Comparison of ENCODE assay signal across 26 mouse cellular contexts in the genomic region with DNA sequence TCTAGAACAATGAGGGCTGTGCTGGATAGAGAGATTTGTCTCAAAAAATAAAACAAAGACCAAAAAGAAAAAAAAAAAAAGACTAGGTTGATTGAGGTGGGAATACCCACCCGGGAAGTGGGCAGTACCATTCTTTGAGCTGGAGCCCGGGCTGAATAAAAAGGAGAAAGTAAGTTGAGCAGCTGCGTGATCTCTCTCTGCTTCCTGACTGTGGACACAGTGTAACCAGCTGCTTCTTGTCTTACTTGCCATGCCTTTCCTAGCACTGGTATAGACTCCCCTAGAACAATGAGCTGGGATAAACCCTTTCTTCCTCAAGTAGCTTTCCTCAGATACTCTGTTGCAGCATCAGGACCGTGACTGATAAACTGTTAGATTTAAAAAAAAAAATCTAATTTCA. TPM values are rescaled to one million over a fixed set of nuclear protein-coding genes. Genes with fewer than 3 reads are reported as not detected.
DNase-seq lines count a peak whose midpoint lies in the region; TF ChIP-seq lines count a peak whose summit lies in the region.
"Had no signal": no experiment of that assay in that cellular context is flagged by ENCODE, and none has a peak within 500 bp of the region (broad histone marks: within the 10 kb centered on the region; RNA-seq: fewer than 3 reads in every experiment).

No protein-coding gene starts in this region.

- TF ChIP-seq RAD21 in CH12.LX (IDR thresholded peaks at IDR 0.05; ENCODE audit: low read depth, low read length): no peak

- no peak for TF ChIP-seq CTCF in CH12.LX (conservative IDR thresholded peaks at IDR 0.05 in 1 of 2, IDR thresholded peaks at IDR 0.05 in 1 of 2; ENCODE audit: low read depth in 2 of 2, low read length in 2 of 2)

- no peak for TF ChIP-seq EP300 in CH12.LX (IDR thresholded peaks at IDR 0.05; ENCODE audit: low read length)

- H3K9ac ChIP-seq in CH12.LX (ENCODE audit: insufficient read depth, low read depth): no peak overlapping the region

- H3K4me2 ChIP-seq in CH12.LX (ENCODE audit: insufficient read depth, low read depth, poor library complexity, severe bottlenecking): no peak overlapping the region

- no peak overlapping the region for H3K27ac ChIP-seq in CH12.LX (ENCODE audit: insufficient read depth, low read depth)

- peaks cover 9% of the 10 kb centered on the region for H3K9me3 ChIP-seq in CH12.LX (replicated peaks; ENCODE audit: low read length)
- H3K9me3 ChIP-seq: G1E had no signal

- no peaks in the 10 kb centered on the region for H3K79me2 ChIP-seq in CH12.LX (replicated peaks; ENCODE audit: control insufficient read depth, extremely low read depth, insufficient read depth, poor library complexity, severe bottlenecking)

- dilution Hi-C loops in CH12.LX (cut with MboI; ENCODE audit: extremely low pct_ligation_motif_present, extremely low pct_unique_long_range_greater_than_20kb, low sequenced_read_pairs): no loop called here

- peak; percentile 67 for DNase-seq in heart, adult 11 months
- no peak for DNase-seq in heart, adult 8-10 months (ENCODE audit: low spot score)
- DNase-seq in testis, postnatal 14 days (ENCODE audit: low spot score): peak; percentile 54
- DNase-seq in testis, postnatal 10 days (ENCODE audit: low spot score): no peak
- DNase-seq in CH12.LX (ENCODE audit: extremely low read depth): no peak
- no peak for DNase-seq in lung, adult 18-20 months
- DNase-seq: adrenal gland, adult 2 months; adrenal gland, adult 8-10 months; adrenal gland, postnatal 10 days; adrenal gland, postnatal 14 days; adrenal gland, postnatal 25 days; adrenal gland, postnatal 36 days; B cell, adult 2 months; cerebellum, adult 11 months; cerebellum, adult 11-12 months; cerebellum, adult 18-20 months; cerebellum, adult 2 months had no signal

- TF ChIP-seq POLR2A in CH12.LX (IDR thresholded peaks at IDR 0.05; ENCODE audit: low read depth, low read length): no peak

- H3K4me1 ChIP-seq in CH12.LX (ENCODE audit: control insufficient read depth in 1 of 2, insufficient read depth in 2 of 2): peaks cover 4 to 22% of the 10 kb centered on the region in 2 experiments; a peak in 3 of 4 replicates

- in situ Hi-C loops in CH12.LX (cut with MboI; ENCODE audit: low pct_ligation_motif_present, low pct_unique_long_range_greater_than_20kb, low sequenced_read_pairs): no loop called here

- no peaks in the 10 kb centered on the region for H3K27me3 ChIP-seq in CH12.LX (replicated peaks)
- H3K27me3 ChIP-seq: Patski had no signal

- H3K36me3 ChIP-seq in CH12.LX (replicated peaks in 1 of 2; ENCODE audit: control insufficient read depth in 1 of 2, insufficient read depth in 1 of 2, low read length in 1 of 2): peaks cover 0 to 2% of the 10 kb centered on the region in 2 experiments
- H3K36me3 ChIP-seq: G1E had no signal

- H3K4me3 ChIP-seq in CH12.LX (replicated peaks in 1 of 3; ENCODE audit: low read depth in 2 of 3, low read length in 2 of 3, poor library complexity in 1 of 3): no peak overlapping the region

TF ChIP-seq in CH12.LX, 34 proteins besides CTCF, POLR2A, EP300 and RAD21:
- TF ChIP-seq GABPA (IDR thresholded peaks at IDR 0.05; ENCODE audit: insufficient replicate concordance, low read depth, low read length) (no peak), ZNF384 (IDR thresholded peaks at IDR 0.05; ENCODE audit: low read depth, low read length) (peak; percentile 71; the same call in 1 of the 2 replicates), BHLHE40 (IDR thresholded peaks at IDR 0.05; ENCODE audit: low read depth, low read length) (no peak), USF2 (conservative IDR thresholded peaks at IDR 0.05; ENCODE audit: low read depth, low read length) (no peak), MAZ (IDR thresholded peaks at IDR 0.05; ENCODE audit: low read depth, low read length) (no peak), ETS1 (conservative IDR thresholded peaks at IDR 0.05; ENCODE audit: low read depth, low read length) (no peak), TBP (conservative IDR thresholded peaks at IDR 0.05; ENCODE audit: low read depth, low read length) (no peak), ZMIZ1 (IDR thresholded peaks at IDR 0.05; ENCODE audit: low read depth, low read length) (no peak), ELF1 (IDR thresholded peaks at IDR 0.05; ENCODE audit: low read depth, low read length) (peak; percentile 40; the same call in 1 of the 2 replicates), JUND (conservative IDR thresholded peaks at IDR 0.05; ENCODE audit: low read depth, low read length) (no peak)

RNA-seq across cellular contexts. Expression of gene Slc36a3, which starts 10.0 kb away (rescaled TPM):
- total RNA-seq in heart, adult 8-10 months (2022): not detected
- 0.34 and 0.72 TPM in 2 replicates for total RNA-seq in CH12.LX (2012; rRNA removed)
- 0.34 and 0.72 TPM in 2 replicates for total RNA-seq in CH12.LX (2014; rRNA removed)
- 1.2 and 1.5 TPM in 2 replicates for polyA plus RNA-seq in CH12.LX (2012; ENCODE audit: insufficient read length, low read depth)
- total RNA-seq: adrenal gland, adult 18-20 months; adrenal gland, adult 2 months; adrenal gland, adult 8-10 months; adrenal gland, postnatal 10 days; adrenal gland, postnatal 14 days; adrenal gland, postnatal 25 days; adrenal gland, postnatal 36 days; adrenal gland, postnatal 4 days; ES-E14 had no signal
- polyA plus RNA-seq: brain, embryonic 14.5 days; cerebellum, adult 2 months; G1E; Patski had no signal

RNA-seq across cellular contexts. Expression of gene Slc36a2, which starts 43.4 kb away (rescaled TPM):
- total RNA-seq in heart, adult 8-10 months (2022): 10 to 100 TPM in 3 of 4 experiments, 1 to 10 TPM in 1; 10.0 to 14.0 (median 12.0) TPM
- total RNA-seq in CH12.LX (2012; rRNA removed): 0.04 and 0.08 TPM in 2 replicates
- not detected in 2 replicates for total RNA-seq in CH12.LX (2014; rRNA removed)
- 0.17 and 0.18 TPM in 2 replicates for polyA plus RNA-seq in CH12.LX (2012; ENCODE audit: insufficient read length, low read depth)
- total RNA-seq: MEL had no signal
- polyA plus RNA-seq: C2C12; CD4-positive, CD25-positive, alpha-beta regulatory T cell, adult 4 months; G1E had no signal

RNA-seq across cellular contexts. Expression of gene Gm2a, which starts 43.6 kb away (rescaled TPM):
- total RNA-seq in heart, adult 8-10 months (2022): 10 to 100 TPM in 2 of 4 experiments, 1 to 10 TPM in 2; 9.4 to 10.7 (median 10.1) TPM
- total RNA-seq in CH12.LX (2012; rRNA removed): 24.1 and 26.5 TPM in 2 replicates
- 8.9 and 10.0 TPM in 2 replicates for total RNA-seq in CH12.LX (2014; rRNA removed)
- 24.1 and 25.6 TPM in 2 replicates for polyA plus RNA-seq in CH12.LX (2012; ENCODE audit: insufficient read length, low read depth)
- polyA plus RNA-seq: G1E had no signal

Comparison
In these comparisons a context has a peak if more than half of its experiments do, and no peak if none do; other contexts are left out.
1. DNase-seq: peak in heart, adult 11 months (single experiment) and testis, postnatal 14 days (single experiment); none in heart, adult 8-10 months (single experiment), testis, postnatal 10 days (single experiment), CH12.LX (single experiment) and lung, adult 18-20 months (0 of 2).
2. RNA of gene Slc36a2, which starts 43.4 kb away (total RNA-seq): 10.0 to 14.0 TPM in heart, adult 8-10 months; 0.04 to 0.08 TPM in CH12.LX; every median in the first group is over 10 times any median in the second.